Mouse (Mus musculus) heart, adult 11 months (tissue): ENCODE results near the gene Cdk14.
"Not testable (repeated sequence)": the region's sequence is repeated elsewhere in the genome, so short reads cannot be mapped to it uniquely, and the experiment has no call there.

Experiments
- DNase-seq: peaks from one replicate; pipeline ENCODE4 v3.0.0; 2022

The Cdk14 gene

GRCm38 (mm10) chr5:4962063-4962610 lies 458.0 kb downstream of the Cdk14 start:
- DNase-seq = peak; percentile 94

GRCm38 (mm10) chr5:4961636-4962035 lies 458.5 kb downstream of the Cdk14 start:
- no peak for DNase-seq

- no peak for DNase-seq
Observed at GRCm38 (mm10) chr5:4959446-4959845, 460.7 kb downstream of the Cdk14 start.

GRCm38 (mm10) chr5:4955993-4956392 lies 464.1 kb downstream of the Cdk14 start:
- no peak for DNase-seq

- no peak for DNase-seq
Observed at GRCm38 (mm10) chr5:4955392-4955791, 464.7 kb downstream of the Cdk14 start.

- no peak for DNase-seq
Observed at GRCm38 (mm10) chr5:4949433-4949832, 470.7 kb downstream of the Cdk14 start.

- DNase-seq = no peak
Observed at GRCm38 (mm10) chr5:4948090-4948954, 471.8 kb downstream of the Cdk14 start.

- no peak for DNase-seq
Observed at GRCm38 (mm10) chr5:4935131-4935530, 485.0 kb downstream of the Cdk14 start.

- DNase-seq = no peak
Observed at GRCm38 (mm10) chr5:4934491-4934890, 485.6 kb downstream of the Cdk14 start.

GRCm38 (mm10) chr5:4931539-4932143 lies 488.5 kb downstream of the Cdk14 start:
- no peak for DNase-seq

GRCm38 (mm10) chr5:4929628-4930027 lies 490.5 kb downstream of the Cdk14 start:
- no peak for DNase-seq

- DNase-seq = no peak
Observed at GRCm38 (mm10) chr5:4924866-4925265, 495.2 kb downstream of the Cdk14 start.

- no peak for DNase-seq
Observed at GRCm38 (mm10) chr5:4918376-4918775, 501.7 kb downstream of the Cdk14 start.

- no peak for DNase-seq
Observed at GRCm38 (mm10) chr5:4917743-4918142, 502.4 kb downstream of the Cdk14 start.

GRCm38 (mm10) chr5:4917274-4917673 lies 502.8 kb downstream of the Cdk14 start:
- DNase-seq = no peak

- no peak for DNase-seq
Observed at GRCm38 (mm10) chr5:4916390-4917273, 503.5 kb downstream of the Cdk14 start.

- not testable (repeated sequence) for DNase-seq
Observed at GRCm38 (mm10) chr5:4904911-4905310, 515.2 kb downstream of the Cdk14 start.

- peak; percentile 49 for DNase-seq
Observed at GRCm38 (mm10) chr5:4898241-4898640, 521.9 kb downstream of the Cdk14 start.

GRCm38 (mm10) chr5:4894988-4895387 lies 525.1 kb downstream of the Cdk14 start:
- DNase-seq = no peak

GRCm38 (mm10) chr5:4893852-4894207 lies 526.3 kb downstream of the Cdk14 start:
- no peak for DNase-seq

GRCm38 (mm10) chr5:4893206-4893851 lies 526.8 kb downstream of the Cdk14 start:
- DNase-seq = no peak

- no peak for DNase-seq
Observed at GRCm38 (mm10) chr5:4892734-4893133, 527.4 kb downstream of the Cdk14 start.
